9 mouse cellular contexts compared by ENCODE assay signal in the genomic region with DNA sequence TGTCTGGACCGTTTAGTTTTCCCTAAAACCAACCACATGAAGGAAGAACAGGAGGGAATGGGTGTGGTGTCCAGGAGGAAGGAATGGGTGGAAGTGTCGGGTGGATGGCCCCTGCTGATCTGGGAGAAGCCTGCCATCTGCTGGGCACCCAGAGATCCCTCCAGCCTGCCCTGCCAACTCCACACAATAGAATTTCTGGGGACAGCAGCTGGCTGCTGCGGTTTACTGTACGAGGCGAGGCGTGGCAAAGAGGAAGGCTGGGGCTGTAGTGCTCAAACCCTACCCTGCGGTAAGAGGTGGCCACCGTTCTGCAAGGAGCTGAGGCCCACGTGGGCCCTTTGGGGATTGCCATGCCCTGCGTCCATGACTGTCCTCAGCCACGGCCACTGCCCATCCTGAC. TPM values are rescaled to one million over a fixed set of nuclear protein-coding genes. Genes with fewer than 3 reads are reported as not detected.
DNase-seq lines count a peak whose midpoint lies in the region; ATAC-seq and TF ChIP-seq lines count a peak whose summit lies in the region.
"Had no signal": no experiment of that assay in that cellular context is flagged by ENCODE, and none has a peak within 500 bp of the region (broad histone marks: within the 10 kb centered on the region; RNA-seq: fewer than 3 reads in every experiment).

No protein-coding gene starts in this region.

- WGBS in forebrain, embryonic 13.5 days, result 17% methylated on average over 11 of the region's 11 CpGs

- TF ChIP-seq CTCF in brain, embryonic 14.5 days (IDR thresholded peaks at IDR 0.05; ENCODE audit: borderline replicate concordance, extremely low read depth, insufficient read depth, insufficient read length), result peak; percentile 90
- peak; percentile 86 for TF ChIP-seq CTCF in layer of hippocampus, adult 2 months (conservative IDR thresholded peaks at IDR 0.05)

- no peaks in the 10 kb centered on the region for H3K9me3 ChIP-seq in forebrain, embryonic 13.5 days (replicated peaks)
- H3K9me3 ChIP-seq: limb, embryonic 15.5 days had no signal

- no peak overlapping the region for H3K4me2 ChIP-seq in forebrain, embryonic 13.5 days
- H3K4me2 ChIP-seq: limb, embryonic 15.5 days had no signal

- H3K9ac ChIP-seq in forebrain, embryonic 13.5 days, result peak overlapping the region; percentile 38
- H3K9ac ChIP-seq: limb, embryonic 15.5 days had no signal

- peak; percentile 84 for DNase-seq in MN1 (ENCODE audit: low spot score)
- peak; percentile 91 for DNase-seq in brain, embryonic 14.5 days (ENCODE audit: low read depth)
- peak; percentile 68 to 75 for DNase-seq in heart, postnatal 36 days
- peak; percentile 60 to 65 for DNase-seq in layer of hippocampus, adult 2 months (ENCODE audit: low spot score in 2 of 2)
- DNase-seq in lung, postnatal 36 days, result peak; percentile 83
- DNase-seq in retina, postnatal 1 day, result peak; percentile 91
- DNase-seq in yolk sac, embryonic 10.5 days (ENCODE audit: low spot score), result peak; percentile 33

- intact Hi-C loops in heart, postnatal 36 days (cut with DNase I), result loop anchor here (1.0 kb wide), 3 partner anchors 138 to 192 kb away; no protein-coding TSS in a partner anchor

- H3K27me3 ChIP-seq in forebrain, embryonic 13.5 days, result no peaks in the 10 kb centered on the region
- H3K27me3 ChIP-seq: limb, embryonic 15.5 days had no signal

- H3K4me1 ChIP-seq in forebrain, embryonic 13.5 days, result peaks cover 35% of the 10 kb centered on the region

- peak overlapping the region; percentile 22; the same call in 1 of the 2 replicates for H3K27ac ChIP-seq in forebrain, embryonic 13.5 days
- no peak overlapping the region for H3K27ac ChIP-seq in layer of hippocampus, adult 2 months
- H3K27ac ChIP-seq: limb, embryonic 15.5 days had no signal

- H3K36me3 ChIP-seq in forebrain, embryonic 13.5 days (ENCODE audit: poor library complexity, severe bottlenecking), result peaks cover 14% of the 10 kb centered on the region; the same call in 1 of the 2 replicates
- H3K36me3 ChIP-seq: limb, embryonic 15.5 days had no signal

- no peak overlapping the region for H3K4me3 ChIP-seq in forebrain, embryonic 13.5 days
- H3K4me3 ChIP-seq in layer of hippocampus, adult 2 months, result no peak overlapping the region
- H3K4me3 ChIP-seq: limb, embryonic 15.5 days had no signal

- no peak for TF ChIP-seq POLR2A in brain, embryonic 14.5 days (IDR thresholded peaks at IDR 0.05; ENCODE audit: borderline replicate concordance, extremely low read depth, insufficient read depth, insufficient read length, poor library complexity, severe bottlenecking)

- peak; percentile 83 for ATAC-seq in forebrain, embryonic 13.5 days

RNA-seq across cellular contexts. Expression of a gene that starts 37.8 kb away (rescaled TPM):
- 69.8 and 99.3 TPM in 2 replicates for polyA plus RNA-seq in brain, embryonic 14.5 days (2012; rRNA removed)
- polyA plus RNA-seq in forebrain, embryonic 13.5 days (2015; fragmentation: Nextera tagmentation; extraction: Ambion mirVana), result 45.3 and 46.0 TPM in 2 replicates
- total RNA-seq in heart, postnatal 36 days (2021), result 10 to 100 TPM; 57.7 to 67.8 TPM
- total RNA-seq in layer of hippocampus, adult 2 months (2021), result 10 to 100 TPM; 44.0 to 44.1 TPM

RNA-seq across cellular contexts. Expression of a gene that starts 37.9 kb away (rescaled TPM):
- 11.0 and 17.0 TPM in 2 replicates for polyA plus RNA-seq in brain, embryonic 14.5 days (2012; rRNA removed)
- polyA plus RNA-seq in forebrain, embryonic 13.5 days (2015; fragmentation: Nextera tagmentation; extraction: Ambion mirVana), result 14.3 and 17.2 TPM in 2 replicates
- total RNA-seq in heart, postnatal 36 days (2021), result under 1 TPM in 1 of 2 experiments, not detected in 1; 0.38 TPM
- 1 to 10 TPM; 2.8 to 4.1 TPM for total RNA-seq in layer of hippocampus, adult 2 months (2021)

Comparison
In these comparisons a context has a peak if more than half of its experiments do, and no peak if none do; other contexts are left out.
1. DNase-seq: peak in every context shown above with its lines; median percentile 91 in brain, embryonic 14.5 days; 91 in retina, postnatal 1 day; 84 in MN1; 83 in lung, postnatal 36 days; 72 in heart, postnatal 36 days; 62 in layer of hippocampus, adult 2 months; 33 in yolk sac, embryonic 10.5 days.